In the genomic region with DNA sequence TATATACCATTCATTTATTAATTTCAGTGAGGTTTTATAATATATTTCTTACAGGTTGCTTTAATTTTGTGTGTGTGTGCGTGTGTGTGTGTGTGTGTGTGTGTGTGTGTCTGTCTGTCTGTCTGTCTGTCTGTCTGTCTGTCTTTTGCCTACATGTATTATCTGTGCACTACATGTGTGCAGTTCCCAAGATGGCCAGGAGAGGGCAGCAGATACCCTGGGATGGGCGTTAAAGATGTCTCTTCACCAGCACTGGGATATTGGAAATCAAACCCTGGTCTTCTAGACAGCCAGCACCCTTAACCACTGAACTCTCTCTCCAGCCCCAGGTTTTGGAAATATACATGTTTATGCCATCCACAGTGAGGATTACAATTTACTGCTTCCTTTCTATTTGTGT, we compare ENCODE assay signal across 11 mouse cellular contexts. TPM values are rescaled to one million over a fixed set of nuclear protein-coding genes. Genes with fewer than 3 reads are reported as not detected.
DNase-seq lines count a peak whose midpoint lies in the region; ATAC-seq and TF ChIP-seq lines count a peak whose summit lies in the region.
"Had no signal": no experiment of that assay in that cellular context is flagged by ENCODE, and none has a peak within 500 bp of the region (broad histone marks: within the 10 kb centered on the region; RNA-seq: fewer than 3 reads in every experiment).

No protein-coding gene starts in this region.

- TF ChIP-seq CTCF in kidney, adult 2 months (conservative IDR thresholded peaks at IDR 0.05; ENCODE audit: insufficient read depth, insufficient read length, low read depth, low read length) = peak; percentile 71

- no peaks in the 10 kb centered on the region for H3K9me3 ChIP-seq in kidney, embryonic 15.5 days (replicated peaks)
- no peaks in the 10 kb centered on the region for H3K9me3 ChIP-seq in embryonic facial prominence, embryonic 10.5 days
- H3K9me3 ChIP-seq: midbrain, embryonic 12.5 days had no signal

- no peak for TF ChIP-seq POLR2A in kidney, adult 2 months (IDR thresholded peaks at IDR 0.05; ENCODE audit: low read depth, low read length)

- peak; percentile 12 to 64 for DNase-seq in adrenal gland, adult (ENCODE audit: inconsistent age in 2 of 2, low spot score in 1 of 2)
- no peak for DNase-seq in adrenal gland, postnatal 4 days (ENCODE audit: low spot score in 2 of 2)
- peak; percentile 45 for DNase-seq in kidney, adult 2 months
- DNase-seq in ES-CJ7 (ENCODE audit: low read depth, low spot score) = peak; percentile 81
- DNase-seq in embryonic facial prominence, embryonic 10.5 days (ENCODE audit: low spot score) = peak; percentile 70
- peak; percentile 44 for DNase-seq in lung, postnatal 14 days
- peak; percentile 77 for DNase-seq in thymus, postnatal 14 days

- 47% methylated on average over 2 of the region's 2 CpGs for WGBS in kidney, adult 2 months
- 42% methylated on average over 2 of the region's 2 CpGs for WGBS in kidney, embryonic 15.5 days
- 29% methylated on average over 2 of the region's 2 CpGs for WGBS in embryonic facial prominence, embryonic 10.5 days

- no peak for ATAC-seq in kidney, embryonic 15.5 days (replicated peaks; ENCODE audit: low FRiP score)

- no peak overlapping the region for H3K4me3 ChIP-seq in kidney, adult 2 months (ENCODE audit: insufficient read depth, low read depth, low read length)
- no peak overlapping the region for H3K4me3 ChIP-seq in kidney, embryonic 15.5 days (replicated peaks)
- no peak overlapping the region for H3K4me3 ChIP-seq in embryonic facial prominence, embryonic 10.5 days
- H3K4me3 ChIP-seq: midbrain, embryonic 12.5 days had no signal

- H3K27ac ChIP-seq in kidney, adult 2 months (ENCODE audit: insufficient read depth, low read depth, low read length) = no peak overlapping the region
- H3K27ac ChIP-seq in kidney, embryonic 15.5 days = no peak overlapping the region
- no peak overlapping the region for H3K27ac ChIP-seq in embryonic facial prominence, embryonic 10.5 days (replicated peaks)
- H3K27ac ChIP-seq: midbrain, embryonic 12.5 days had no signal

- no peak overlapping the region for H3K4me2 ChIP-seq in kidney, embryonic 15.5 days
- H3K4me2 ChIP-seq: midbrain, embryonic 12.5 days had no signal

- H3K27me3 ChIP-seq in kidney, adult 2 months (replicated peaks; ENCODE audit: control insufficient read depth, insufficient read depth, low read length) = no peaks in the 10 kb centered on the region
- no peaks in the 10 kb centered on the region for H3K27me3 ChIP-seq in kidney, embryonic 15.5 days
- H3K27me3 ChIP-seq in embryonic facial prominence, embryonic 10.5 days (replicated peaks; ENCODE audit: low read depth, poor library complexity, severe bottlenecking) = no peaks in the 10 kb centered on the region
- H3K27me3 ChIP-seq: midbrain, embryonic 12.5 days had no signal

- no peaks in the 10 kb centered on the region for H3K36me3 ChIP-seq in kidney, adult 2 months (ENCODE audit: control insufficient read depth, insufficient read depth, low read length)
- no peaks in the 10 kb centered on the region for H3K36me3 ChIP-seq in kidney, embryonic 15.5 days
- no peaks in the 10 kb centered on the region for H3K36me3 ChIP-seq in embryonic facial prominence, embryonic 10.5 days (replicated peaks)
- H3K36me3 ChIP-seq: midbrain, embryonic 12.5 days had no signal

- H3K4me1 ChIP-seq in kidney, adult 2 months (ENCODE audit: control insufficient read depth, insufficient read depth, low read length) = no peaks in the 10 kb centered on the region
- H3K4me1 ChIP-seq in kidney, embryonic 15.5 days = no peaks in the 10 kb centered on the region
- H3K4me1 ChIP-seq in embryonic facial prominence, embryonic 10.5 days = no peaks in the 10 kb centered on the region
- H3K4me1 ChIP-seq: midbrain, embryonic 12.5 days had no signal

- no peak overlapping the region for H3K9ac ChIP-seq in kidney, embryonic 15.5 days
- H3K9ac ChIP-seq: midbrain, embryonic 12.5 days had no signal

RNA-seq across cellular contexts. Expression of gene Arfgef3, which starts 16.5 kb away (rescaled TPM):
- total RNA-seq in adrenal gland, postnatal 4 days (2021) = 10 to 100 TPM in 1 of 2 experiments, 1 to 10 TPM in 1; 8.5 to 11.5 TPM
- polyA plus RNA-seq in kidney, adult 2 months (2012; rRNA removed) = 1.1 and 1.3 TPM in 2 replicates
- 1.2 and 1.4 TPM in 2 replicates for polyA plus RNA-seq in kidney, embryonic 15.5 days (2015; fragmentation: Nextera tagmentation; extraction: Ambion mirVana)
- 0.50 and 0.55 TPM in 2 replicates for polyA plus RNA-seq in embryonic facial prominence, embryonic 10.5 days (2016; fragmentation: Nextera tagmentation; extraction: Ambion mirVana)
- polyA plus RNA-seq: C2C12 had no signal

RNA-seq across cellular contexts. Expression of gene Gm4922, which starts 26.4 kb away (rescaled TPM):
- not detected for total RNA-seq in adrenal gland, postnatal 4 days (2021)
- not detected in 2 replicates for polyA plus RNA-seq in kidney, adult 2 months (2012; rRNA removed)
- polyA plus RNA-seq in kidney, embryonic 15.5 days (2015; fragmentation: Nextera tagmentation; extraction: Ambion mirVana) = not detected in 2 replicates
- polyA plus RNA-seq in embryonic facial prominence, embryonic 10.5 days (2016; fragmentation: Nextera tagmentation; extraction: Ambion mirVana) = not detected in 2 replicates
- polyA plus RNA-seq: C2C12; gonadal fat pad, adult 2 months had no signal

Comparison
In these comparisons a context has a peak if more than half of its experiments do, and no peak if none do; other contexts are left out.
1. DNase-seq: peak in adrenal gland, adult (2 of 2), kidney, adult 2 months (single experiment), ES-CJ7 (single experiment), embryonic facial prominence, embryonic 10.5 days (single experiment), lung, postnatal 14 days (single experiment) and thymus, postnatal 14 days (single experiment); none in adrenal gland, postnatal 4 days (0 of 2).